Mouse (Mus musculus) kidney, adult 9 months (tissue): ENCODE measurements at regions not wholly inside any gene's neighbourhood (a gene's known extent, or its start where the extent isn't known, plus 50 kb on each side); places are given as distances from the start of the nearest gene placed in this dataset.

Experiments
- DNase-seq: peaks from one replicate; pipeline ENCODE4 v3.0.0; 2022

- no peak for DNase-seq
Observed at GRCm38 (mm10) chr8:6227901-6228300, 1122.8 kb upstream of the Slc10a2 start.

- no peak for DNase-seq
Observed at GRCm38 (mm10) chr8:6225194-6225593, 1120.0 kb upstream of the Slc10a2 start.

GRCm38 (mm10) chr8:6207617-6208349 is 1102.6 kb upstream of the Slc10a2 start:
- DNase-seq = no peak

DNA sequence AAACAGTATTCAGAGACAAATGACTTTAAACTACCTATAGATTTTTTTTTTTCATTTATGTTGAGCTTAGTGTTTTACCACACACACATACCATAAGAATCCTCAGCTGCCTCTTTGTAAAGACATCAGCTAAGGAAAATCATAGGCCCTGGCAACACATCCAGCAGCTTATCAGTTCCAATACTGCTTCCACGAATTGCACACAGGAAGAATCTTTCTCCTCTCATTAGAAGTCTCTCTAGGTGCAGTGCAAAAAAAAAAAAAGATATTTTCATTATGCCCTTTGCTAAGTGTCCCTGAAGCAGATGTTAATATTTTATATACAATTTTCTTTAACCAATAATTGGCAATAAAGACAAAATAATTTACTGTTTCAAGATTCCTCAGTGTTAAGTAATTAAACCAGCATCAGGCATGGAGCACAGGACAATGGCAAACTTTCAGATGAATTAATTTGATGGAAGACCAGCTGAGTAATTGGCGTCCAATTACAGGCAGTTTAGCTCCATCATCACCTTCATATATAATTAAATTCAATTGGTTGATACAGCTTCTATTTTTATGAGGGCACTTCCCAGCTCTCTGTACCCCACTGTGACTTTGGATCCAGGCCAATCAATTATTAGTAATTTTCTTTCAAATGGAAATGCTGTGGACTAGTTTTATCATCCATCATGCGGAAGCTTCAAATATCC is 1099.0 kb upstream of the Slc10a2 start:
- no peak for DNase-seq

DNA sequence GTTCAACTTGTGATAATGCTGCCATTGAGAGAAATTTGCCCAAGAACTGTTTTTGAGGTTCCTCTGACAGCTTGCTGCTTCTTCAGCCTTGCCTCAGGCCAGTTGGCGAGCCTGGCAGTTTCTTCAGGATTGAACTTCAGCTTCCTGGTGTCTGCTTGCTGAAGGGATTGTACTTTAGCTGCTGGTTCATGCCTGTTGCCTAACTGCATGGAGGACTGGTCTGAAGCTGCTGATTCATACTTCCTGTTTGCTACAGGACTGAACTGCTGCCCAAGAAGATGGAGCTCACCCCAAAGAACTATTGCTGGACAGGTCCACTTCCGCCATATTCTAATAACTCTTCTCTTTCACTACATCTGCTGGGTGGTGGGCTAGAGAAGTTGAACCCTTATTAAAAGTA is 1086.3 kb upstream of the Slc10a2 start:
- no peak for DNase-seq

- no peak for DNase-seq
Observed at GRCm38 (mm10) chr8:6188422-6188821, 1083.3 kb upstream of the Slc10a2 start.

DNA sequence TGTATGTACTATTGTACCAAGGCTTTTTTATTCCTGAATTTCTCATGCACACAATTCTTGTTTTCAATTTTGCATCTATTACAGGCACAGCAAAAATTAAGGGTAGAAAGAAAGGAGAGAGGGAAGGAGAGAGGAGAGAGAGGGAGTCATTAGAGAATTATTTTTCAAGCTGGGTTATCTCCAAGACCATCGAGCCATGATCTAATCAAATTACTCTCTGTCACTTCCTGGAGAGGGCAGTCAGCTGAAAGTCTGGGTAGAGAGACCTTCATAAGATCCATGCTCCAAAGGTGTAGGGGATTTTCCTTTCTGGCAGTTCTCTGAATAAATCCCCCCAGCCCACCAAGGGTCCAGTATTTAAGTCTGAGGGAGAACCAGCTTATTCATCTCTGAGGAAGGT is 1081.4 kb upstream of the Slc10a2 start:
- DNase-seq = no peak

DNA sequence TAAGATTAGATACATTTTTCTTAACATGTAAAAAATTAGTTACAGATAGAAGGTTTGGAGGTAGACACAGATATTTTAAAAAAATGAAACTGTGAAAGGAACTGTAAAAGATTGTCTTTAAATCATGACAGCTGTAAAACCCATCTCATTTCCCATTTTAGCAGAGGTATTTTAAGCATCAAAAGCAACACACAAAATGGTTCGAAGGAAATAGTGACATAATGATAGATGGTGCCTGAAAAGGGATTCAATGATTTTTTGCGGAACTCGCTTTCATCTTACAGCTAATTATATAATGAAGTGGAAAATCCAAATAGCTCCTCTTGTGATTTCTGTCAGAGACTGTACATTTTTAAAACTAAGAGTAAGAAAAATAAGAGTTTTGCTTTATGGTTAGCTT is 1074.5 kb upstream of the Slc10a2 start:
- DNase-seq = no peak

- DNase-seq = no peak
Observed at GRCm38 (mm10) chr8:6166433-6166832, 1061.3 kb upstream of the Slc10a2 start.

GRCm38 (mm10) chr8:6165230-6165629 is 1060.1 kb upstream of the Slc10a2 start:
- no peak for DNase-seq

- DNase-seq = no peak
Observed at GRCm38 (mm10) chr8:6164758-6165157, 1059.6 kb upstream of the Slc10a2 start.

GRCm38 (mm10) chr8:6144588-6144987 is 1039.4 kb upstream of the Slc10a2 start:
- DNase-seq = no peak

DNA sequence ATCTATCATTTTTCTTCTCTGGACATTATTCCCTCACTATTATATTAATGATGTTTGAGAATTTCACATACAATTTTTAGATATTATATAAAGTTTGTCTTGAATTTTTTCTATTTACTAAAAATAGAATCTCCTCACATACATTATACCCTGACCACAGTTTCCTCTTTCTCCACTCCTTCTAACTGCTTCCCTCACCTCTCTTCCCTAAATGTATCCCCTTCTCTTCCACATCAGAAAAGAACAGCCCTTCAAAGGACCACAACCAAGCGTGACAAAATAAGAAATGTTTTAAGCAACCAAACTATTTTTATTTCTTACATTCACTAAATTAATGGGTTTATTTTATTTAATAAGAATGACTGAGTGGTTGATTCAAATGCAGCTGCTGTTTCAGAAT is 1034.9 kb upstream of the Slc10a2 start:
- no peak for DNase-seq

DNA sequence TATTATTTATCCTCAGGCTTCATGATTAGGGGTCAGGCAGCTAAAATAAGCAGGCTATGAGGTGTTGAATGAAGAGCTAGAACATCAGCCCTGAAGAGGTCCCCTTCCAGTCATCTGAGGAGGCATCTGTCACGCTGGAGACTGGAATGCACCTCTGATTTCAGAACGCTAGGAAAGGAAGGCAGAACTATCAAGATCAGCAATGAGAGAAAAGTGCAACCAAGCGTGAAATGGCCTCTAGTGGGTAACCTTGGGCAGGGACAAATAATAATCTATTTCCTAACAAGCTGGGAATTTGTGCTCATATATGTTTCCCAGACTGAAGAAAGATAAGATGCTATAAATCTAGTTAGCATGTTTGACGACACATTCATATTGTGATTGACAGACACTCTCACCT is 1034.0 kb upstream of the Slc10a2 start:
- no peak for DNase-seq

- DNase-seq = no peak
Observed at GRCm38 (mm10) chr8:6132243-6132751, 1027.1 kb upstream of the Slc10a2 start.

GRCm38 (mm10) chr8:6125265-6125664 is 1020.1 kb upstream of the Slc10a2 start:
- DNase-seq = no peak

- no peak for DNase-seq
Observed at GRCm38 (mm10) chr8:6119506-6119905, 1014.4 kb upstream of the Slc10a2 start.

- no peak for DNase-seq
Observed at GRCm38 (mm10) chr8:6111351-6111750, 1006.2 kb upstream of the Slc10a2 start.

DNA sequence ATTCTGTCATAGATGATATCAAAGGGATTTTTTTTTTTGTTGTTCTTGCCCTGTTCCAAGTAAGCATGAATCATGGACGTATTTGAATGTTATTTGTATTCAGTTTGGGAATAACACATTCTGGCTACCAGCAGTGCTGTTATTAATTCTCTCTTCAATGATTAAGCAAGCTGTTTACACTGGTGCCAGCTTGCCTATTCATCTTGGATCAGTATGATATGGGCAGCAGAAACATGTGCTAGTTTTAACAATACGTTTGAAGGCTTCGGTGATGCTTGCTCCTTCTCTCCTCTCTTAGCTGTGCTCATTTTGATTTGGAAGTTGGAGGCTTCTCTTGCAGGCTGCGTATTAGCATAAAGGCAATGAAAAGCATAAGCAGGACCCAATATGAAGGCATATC is 984.9 kb upstream of the Slc10a2 start:
- DNase-seq = no peak

DNA sequence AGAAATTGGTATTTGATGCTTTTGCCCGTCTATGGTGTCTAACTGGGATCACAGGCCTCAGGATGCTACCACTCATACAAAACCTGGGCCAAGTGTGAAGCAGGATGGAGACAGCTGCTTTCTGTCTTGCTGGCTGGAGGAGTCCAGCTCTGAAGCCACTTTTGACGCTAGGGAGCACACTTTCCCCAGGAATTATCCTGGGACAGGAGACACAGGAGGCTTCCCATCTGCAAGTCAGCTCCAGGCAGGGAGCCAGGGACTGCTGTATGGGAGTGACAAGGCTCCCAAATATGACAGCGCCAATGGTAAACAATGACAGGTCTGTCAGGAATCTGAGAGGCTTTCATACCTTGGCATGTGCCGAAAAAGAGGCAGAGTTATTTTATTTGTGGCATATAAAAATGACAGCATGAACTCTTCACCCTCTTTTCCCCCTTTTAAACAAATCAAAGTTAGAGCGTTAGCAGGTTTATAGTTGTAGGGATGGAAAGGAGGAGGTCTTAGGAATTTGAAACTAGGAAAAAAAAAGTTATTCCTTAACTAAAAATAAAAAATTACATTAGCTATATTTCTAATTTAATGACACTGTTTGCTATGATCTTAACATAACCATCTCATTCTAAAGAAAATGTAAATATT is 938.9 kb upstream of the Slc10a2 start:
- peak; percentile 3 for DNase-seq

GRCm38 (mm10) chr8:6012206-6012605 is 907.1 kb upstream of the Slc10a2 start:
- no peak for DNase-seq

DNA sequence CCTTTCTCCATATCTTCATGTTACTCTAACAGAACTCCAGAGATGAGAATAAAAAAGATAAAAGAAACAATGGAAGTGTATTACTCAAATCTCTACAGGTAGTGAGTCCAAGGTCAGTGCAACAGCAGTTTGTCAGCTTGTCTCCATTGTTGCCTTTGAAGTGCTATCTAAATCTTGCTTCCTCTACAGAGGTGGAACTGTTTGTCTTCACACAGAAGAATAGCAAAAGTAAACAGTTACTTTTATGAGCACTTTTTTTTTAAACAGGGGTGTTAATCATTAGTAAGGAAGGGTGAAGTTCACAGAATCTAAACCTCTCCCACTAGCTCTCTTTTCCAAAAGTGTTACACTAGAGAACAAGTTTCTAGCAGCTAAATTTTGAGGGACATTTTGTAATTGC is 906.0 kb upstream of the Slc10a2 start:
- peak; percentile 13 for DNase-seq

- DNase-seq = no peak
Observed at GRCm38 (mm10) chr8:6010712-6011111, 905.6 kb upstream of the Slc10a2 start.

DNA sequence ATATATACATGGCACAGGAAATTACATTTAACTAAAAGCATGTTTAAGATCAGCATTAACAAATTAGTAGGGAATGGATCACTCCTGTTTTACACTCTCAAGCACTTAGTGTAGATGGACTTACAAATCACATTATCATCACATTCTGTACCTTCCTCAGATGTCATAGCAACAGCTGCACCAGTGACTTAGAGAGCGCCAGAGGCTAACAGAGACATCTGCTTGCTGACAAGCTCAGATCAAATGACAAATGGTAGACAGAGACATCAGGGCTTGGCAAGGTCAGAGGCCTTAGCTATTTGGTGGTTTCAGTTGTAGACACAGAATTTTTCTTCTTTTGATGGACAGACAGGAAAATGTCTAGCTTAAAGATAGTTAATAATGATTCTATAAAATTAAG is 897.5 kb upstream of the Slc10a2 start:
- DNase-seq = no peak
